Mouse (Mus musculus) heart, postnatal 25 days (tissue): ENCODE measurements around the gene Slc35a2. TPM values are rescaled to one million over a fixed set of nuclear protein-coding genes. Genes with fewer than 3 reads are reported as not detected.
"Not testable (repeated sequence)": the region's sequence is repeated elsewhere in the genome, so short reads cannot be mapped to it uniquely, and the experiment has no call there.

Experiments used
- DNase-seq: peaks from one replicate; pipeline ENCODE4 v3.0.0; 2022; ENCODE audit warnings: low spot score
- intact Hi-C: fragments of 180-260 bp; cut with DNase I; formaldehyde crosslinking; loops from one replicate; pipeline ENCODE4 v1.15.1; 2025
- total RNA-seq, 2 experiments: library from RNA; stranded (reverse); gene quantifications; 2 replicates each; pipeline ENCODE4 v1.2.3; 2021

Gene Slc35a2
- total RNA-seq, 2 experiments from 2014 or later: 11.0 to 17.0 TPM

DNA sequence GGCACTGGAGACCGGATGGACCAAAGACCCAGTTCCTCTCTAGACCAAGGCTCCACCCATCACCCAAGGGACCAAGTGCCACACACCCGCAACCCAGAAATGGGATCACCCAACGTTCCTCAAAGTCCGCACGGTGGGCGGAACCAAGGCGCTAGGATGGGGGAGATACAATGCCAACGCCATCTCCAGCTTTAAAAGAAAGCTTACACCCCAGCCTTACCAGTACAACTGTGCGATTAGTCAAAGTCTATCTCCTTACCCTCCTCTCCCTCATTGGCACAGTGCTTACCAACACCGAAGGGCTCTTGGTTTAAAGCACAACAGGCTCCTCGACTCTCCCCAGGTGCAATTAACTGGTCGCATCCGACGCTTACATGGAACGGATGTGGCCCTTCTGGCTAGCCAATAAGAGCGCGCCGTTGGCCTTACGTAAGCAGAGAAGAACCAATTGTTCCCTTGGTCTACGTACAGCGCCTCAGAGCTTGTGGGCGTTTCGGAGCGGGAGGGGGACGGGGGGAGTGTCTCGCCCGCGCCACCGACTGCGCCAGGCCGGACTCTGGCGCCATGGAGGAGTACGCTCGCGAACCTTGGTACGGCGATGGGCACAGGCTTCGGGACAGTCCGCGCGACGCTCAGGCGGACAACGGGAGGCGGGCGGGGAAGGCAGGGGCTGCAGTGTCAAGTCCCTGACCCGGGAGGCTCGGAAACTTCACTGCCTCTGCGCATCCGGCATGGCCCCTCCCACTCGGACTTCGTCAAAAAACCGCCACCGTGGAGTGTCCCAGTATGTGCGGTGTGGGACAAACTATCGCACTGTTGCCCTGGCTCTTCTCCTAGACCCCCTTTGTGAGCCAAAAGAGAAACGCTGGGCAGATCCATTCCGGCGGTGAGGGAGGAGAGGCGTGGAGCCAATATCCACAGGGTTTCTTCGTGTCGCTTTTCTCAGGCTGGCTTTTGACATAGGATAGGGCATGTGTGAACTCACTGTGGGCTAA lies 15.3 kb downstream of the Slc35a2 start, which contains the start of the genes Pqbp1 and Timm17b:
Gene Pqbp1 (minus strand): TSS at position 390 of the 995 bp plus-strand sequence.
Gene Timm17b (plus strand): TSS at position 478 of the 995 bp plus-strand sequence.
- intact Hi-C loops: loop anchor here (10.0 kb wide), 1 partner anchor 176 kb away; the partner anchor contains the start of gene Suv39h1
- DNase-seq: peak; percentile 82

DNA sequence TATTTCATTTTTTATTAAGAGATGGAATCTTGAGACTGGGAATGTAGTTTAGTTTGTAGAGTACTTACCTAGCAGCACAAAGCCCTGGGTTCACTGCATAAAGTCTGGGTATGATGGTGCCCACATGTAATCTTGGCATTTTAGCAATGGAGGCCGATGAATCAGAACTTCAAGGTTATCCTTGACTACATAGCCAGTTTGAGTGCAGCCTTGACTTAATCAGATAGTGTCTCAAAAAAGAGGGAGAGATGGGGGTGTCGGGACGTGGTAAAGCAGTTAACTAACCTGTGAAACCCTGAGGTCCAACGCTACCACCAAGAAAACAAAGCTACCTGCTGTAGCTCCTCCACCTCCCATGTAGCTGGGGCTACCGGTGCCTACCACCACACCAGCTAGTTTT lies 20.6 kb downstream of the Slc35a2 start:
- DNase-seq: no peak
- intact Hi-C loops: loop anchor here (5.0 kb wide), 1 partner anchor 47 kb away; no protein-coding TSS in a partner anchor

DNA sequence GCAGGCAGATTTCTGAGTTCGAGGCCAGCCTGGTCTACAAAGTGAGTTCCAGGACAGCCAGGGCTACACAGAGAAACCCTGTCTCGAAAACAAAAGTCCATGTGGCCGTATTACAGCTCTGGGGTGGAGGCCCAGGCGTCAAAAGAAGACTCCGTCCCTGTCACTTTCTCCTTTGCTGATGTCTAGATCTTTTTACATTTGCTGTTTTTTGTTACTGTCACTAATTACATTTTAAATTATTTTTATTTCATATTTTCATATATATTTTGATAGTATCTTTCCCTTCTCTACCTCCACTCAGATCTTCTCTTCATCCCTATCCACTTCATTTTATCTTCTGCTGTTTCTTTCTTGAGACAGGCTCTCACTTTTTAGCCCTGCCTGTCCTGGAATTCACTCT lies 23.9 kb downstream of the Slc35a2 start, which contains the start of gene Gm10491:
Gene Gm10491 (minus strand): TSS at position 101 of the 400 bp plus-strand sequence.
- intact Hi-C loops: no loop called here
- DNase-seq: no peak

DNA sequence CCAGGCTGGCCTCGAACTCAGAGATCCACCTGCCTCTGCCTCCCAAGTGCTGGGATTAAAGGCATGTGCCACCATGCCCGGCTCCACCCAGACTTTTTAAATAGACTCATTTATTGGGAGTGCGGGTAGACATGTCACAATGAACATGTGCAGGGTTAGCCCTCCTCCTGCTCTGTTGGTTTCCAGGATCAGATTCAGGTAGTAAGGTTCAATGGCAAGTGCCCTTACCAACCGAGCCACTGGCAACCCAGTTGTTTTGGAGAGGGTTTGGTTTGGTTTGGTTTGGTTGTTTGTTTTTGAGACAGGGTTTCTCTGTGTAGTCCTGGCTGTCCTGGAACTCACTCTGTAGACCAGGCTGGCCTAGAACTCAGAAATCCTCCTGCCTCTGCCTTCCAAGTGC lies 25.4 kb downstream of the Slc35a2 start, which contains the start of gene Gm10490:
Gene Gm10490 (plus strand): TSS at position 301 of the 400 bp plus-strand sequence.
- DNase-seq, intact Hi-C loops: not testable (repeated sequence)

DNA sequence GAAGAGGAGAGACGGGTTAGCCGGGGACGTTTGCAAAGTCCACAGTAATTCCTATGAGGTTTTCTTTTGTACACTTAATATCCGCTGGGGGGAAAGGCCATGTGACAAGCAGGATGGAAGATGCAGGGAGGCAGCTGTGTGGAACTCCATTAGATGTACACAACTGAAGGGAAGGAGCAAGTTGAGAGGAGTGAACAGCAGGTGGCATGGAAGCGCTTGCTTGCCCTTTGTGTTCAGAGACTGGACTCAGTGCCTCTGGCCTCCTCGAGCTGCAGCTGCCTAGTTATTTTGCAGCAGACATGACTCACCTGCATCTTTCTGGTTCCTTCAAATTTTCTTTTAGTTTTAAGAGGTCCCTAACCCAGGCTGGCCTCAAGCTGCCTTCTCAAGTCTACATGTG lies 26.6 kb downstream of the Slc35a2 start:
- DNase-seq: no peak
- intact Hi-C loops: no loop called here

DNA sequence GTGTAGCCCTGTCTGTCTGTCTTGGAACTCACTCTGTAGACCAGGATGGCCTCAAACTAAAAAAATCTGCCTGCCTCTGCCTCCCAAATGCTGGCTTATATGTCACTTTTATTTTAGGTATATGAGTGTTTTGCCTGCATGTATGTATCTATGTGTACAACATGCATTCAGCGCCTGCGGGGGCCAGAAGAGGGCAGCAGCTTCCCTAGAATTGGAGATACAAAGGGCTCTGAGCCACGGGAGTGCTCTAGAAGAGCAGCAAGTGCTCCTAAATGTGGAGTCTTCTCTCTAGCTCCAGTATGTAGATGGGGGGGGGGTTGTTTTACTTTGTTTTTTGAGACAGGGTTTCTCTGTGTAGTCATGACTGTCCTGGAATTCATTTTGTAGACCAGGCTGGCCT lies 31.8 kb downstream of the Slc35a2 start:
- intact Hi-C loops: loop anchor here (2.0 kb wide), 1 partner anchor 101 kb away; no protein-coding TSS in a partner anchor
- DNase-seq: not testable (repeated sequence)

DNA sequence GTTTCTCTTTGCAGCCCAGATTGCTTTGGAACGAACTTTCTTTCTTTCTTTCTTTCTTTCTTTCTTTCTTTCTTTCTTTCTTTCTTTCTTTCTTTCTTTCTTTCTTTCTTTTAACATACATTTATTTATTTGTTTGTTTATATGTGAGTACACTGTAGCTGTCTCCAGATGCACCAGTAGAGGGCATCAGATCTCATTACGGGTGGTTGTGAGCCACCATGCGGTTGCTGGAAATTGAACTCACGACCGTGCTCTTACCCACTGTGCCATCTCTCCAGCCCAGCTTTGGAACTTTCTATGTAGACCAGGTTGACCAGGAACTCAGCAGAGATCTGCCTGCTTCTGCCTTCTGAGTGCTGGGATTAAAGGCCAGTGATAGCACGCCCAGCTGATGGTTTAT lies 34.1 kb downstream of the Slc35a2 start:
- DNase-seq: not testable (repeated sequence)
- intact Hi-C loops: loop anchor here (2.0 kb wide), 1 partner anchor 99 kb away; no protein-coding TSS in a partner anchor

DNA sequence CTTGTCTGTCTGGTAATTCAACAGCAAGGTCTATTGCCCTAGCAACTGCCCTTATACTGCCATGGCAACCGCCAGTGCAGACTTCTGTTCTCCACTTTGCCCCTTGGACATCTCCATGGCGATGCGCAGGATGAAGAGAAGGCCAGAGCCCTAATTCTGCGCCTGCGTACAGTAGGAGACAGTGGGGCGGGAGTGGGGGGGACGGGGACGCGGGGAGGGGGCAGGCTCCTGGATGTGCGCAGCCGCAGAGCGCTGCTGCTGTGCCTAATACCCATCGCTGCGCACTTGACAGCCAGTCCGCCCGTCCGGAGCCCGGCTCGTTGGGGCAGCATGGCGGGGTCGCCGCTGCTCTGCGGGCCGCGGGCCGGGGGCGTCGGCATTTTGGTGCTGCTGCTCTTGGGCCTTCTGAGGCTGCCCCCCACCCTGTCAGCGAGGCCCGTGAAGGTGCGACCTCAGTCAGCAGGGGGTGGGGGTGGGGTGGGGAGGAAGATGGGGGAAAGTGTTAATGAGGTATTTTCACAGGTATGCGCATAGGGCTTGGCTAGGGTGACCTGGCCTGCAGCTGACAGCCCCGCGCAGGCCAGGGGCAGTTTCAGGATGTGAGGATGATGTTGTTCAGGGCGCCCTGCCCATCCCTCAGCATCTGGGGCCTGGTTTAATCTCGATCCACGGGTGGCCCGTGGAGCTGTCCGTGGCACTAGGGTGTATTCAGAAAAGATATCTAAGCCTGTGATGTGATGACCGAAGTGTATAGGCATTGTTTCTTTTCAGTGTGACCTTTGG lies 36.0 kb downstream of the Slc35a2 start, which contains the start of gene Pcsk1n:
Gene Pcsk1n (plus strand): TSS at position 222 of the 783 bp plus-strand sequence.
- intact Hi-C loops: no loop called here
- no peak for DNase-seq

DNA sequence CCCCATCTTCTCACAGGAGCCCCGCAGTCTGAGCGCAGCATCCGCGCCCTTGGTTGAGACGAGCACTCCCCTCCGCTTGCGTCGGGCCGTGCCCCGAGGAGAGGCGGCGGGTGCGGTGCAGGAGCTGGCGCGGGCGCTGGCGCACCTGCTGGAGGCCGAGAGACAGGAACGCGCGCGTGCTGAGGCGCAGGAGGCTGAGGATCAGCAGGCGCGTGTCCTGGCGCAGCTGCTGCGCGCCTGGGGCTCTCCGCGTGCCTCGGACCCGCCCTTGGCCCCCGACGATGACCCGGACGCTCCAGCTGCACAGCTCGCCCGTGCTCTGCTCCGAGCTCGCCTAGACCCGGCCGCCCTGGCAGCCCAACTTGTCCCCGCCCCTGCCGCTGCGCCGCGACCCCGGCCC lies 38.2 kb downstream of the Slc35a2 start:
- DNase-seq: no peak
- intact Hi-C loops: no loop called here

DNA sequence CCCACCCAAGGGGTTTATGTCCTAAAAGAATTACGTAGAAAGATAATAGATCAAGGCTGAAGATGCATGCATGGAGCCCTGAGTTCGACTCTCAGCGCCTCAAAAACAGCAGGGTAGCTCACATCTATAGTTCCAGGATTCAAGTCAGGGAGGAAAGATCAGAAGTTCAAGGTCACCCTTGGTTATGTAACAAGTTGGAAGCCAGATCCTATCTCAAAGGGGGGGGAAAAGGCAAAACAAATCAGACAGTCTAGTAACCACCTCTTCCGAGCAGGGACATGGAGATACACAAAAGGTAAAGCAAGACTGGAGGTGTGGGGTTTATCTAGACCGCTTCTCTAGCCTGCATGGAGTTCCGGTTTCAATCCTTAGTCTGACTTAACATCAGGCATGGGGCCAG lies 42.4 kb downstream of the Slc35a2 start:
- no peak for DNase-seq
- intact Hi-C loops: no loop called here

DNA sequence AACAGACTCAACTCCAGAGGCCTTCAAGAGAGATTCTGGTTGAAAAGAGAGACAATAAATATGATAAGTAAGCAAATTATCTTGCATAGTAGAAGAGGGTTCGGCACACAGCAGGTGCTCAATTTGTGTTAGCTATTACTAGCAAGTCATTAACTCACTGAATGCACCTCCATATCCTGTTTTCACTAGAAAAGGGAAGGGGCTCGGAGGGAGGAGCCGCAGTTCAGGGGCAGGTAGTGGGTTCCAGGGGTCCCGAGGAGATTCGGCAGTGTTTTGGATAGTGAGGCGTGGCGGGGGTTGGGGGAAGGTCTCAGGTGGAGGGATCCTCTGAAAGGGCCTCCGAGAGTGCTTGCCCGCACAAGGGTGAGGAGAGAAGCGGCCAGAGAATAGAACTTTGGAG lies 43.3 kb downstream of the Slc35a2 start:
- DNase-seq: no peak

DNA sequence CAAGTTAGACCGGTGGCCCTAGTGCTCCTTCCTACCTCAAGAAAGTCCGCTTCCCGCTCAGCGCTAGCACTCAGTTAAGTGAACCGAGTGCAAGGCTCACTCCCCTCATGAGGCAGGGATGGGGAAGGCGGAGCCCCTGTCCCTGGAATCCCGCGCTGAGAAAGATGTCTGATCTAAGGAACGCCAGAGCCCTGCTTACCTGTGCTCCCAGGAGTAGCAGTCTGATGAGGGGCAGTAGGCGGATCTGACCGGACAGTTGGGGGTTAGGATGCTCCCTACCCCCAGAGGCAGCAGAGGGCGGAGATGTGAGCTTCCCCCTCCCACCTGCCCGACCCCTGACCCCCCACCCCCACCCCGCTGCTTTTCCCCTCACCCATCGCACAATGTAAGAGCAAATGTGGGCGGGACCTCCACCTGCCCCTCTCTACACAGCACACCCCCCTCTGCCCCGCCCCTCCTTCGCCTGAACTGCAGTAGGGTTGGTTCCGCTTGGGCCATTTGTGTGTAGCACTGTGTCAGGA lies 44.5 kb downstream of the Slc35a2 start, which contains the start of gene Eras:
Gene Eras (minus strand): TSS at position 338 of the 521 bp plus-strand sequence.
- no peak for DNase-seq
- intact Hi-C loops: no loop called here

More for the DNA sequence above, 43.3 kb downstream of the Slc35a2 start:
- intact Hi-C loops: no loop called here

DNA sequence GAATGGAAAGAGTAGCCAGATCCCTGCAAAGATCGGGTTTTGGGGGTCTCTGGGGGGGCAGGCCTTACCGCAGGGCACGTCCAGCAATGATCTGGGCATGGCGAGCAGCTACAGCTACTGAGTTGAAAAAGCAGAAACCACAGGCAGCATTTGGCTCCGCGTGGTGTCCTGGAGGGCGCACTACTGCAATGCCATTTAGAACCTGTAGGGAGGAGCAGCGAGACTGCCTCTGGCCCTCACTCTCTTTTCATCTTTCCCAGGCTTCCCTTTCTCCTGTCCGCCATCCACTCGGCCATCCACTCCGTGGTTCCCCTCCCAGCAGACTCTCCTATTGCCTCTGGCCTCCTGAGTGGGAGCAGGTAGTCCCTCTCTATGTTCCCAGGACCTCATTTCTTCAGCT lies 53.0 kb downstream of the Slc35a2 start:
- DNase-seq: no peak
- intact Hi-C loops: no loop called here

DNA sequence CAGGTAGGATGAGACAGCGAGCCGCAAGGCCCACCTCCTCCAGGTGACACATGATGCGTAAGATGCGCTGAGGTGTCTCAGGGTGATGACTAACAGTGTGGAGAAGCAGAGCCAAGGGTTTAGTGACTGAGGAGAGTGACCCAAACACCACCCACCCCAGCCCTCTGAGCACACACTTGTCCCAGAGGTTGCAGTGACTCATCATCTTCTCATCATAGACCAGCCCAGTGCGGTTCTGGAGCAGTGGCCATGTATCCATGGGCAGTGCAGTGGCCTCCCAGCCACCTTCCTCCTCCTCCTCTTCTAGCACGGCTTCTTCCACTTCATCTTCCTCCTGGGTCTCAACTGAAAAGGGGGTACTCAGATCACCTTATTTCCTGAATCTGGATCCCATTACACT lies 53.8 kb downstream of the Slc35a2 start:
- no peak for DNase-seq
- intact Hi-C loops: no loop called here

Other genes with a start within 250 kb of the Slc35a2 start
- 1 to 10 TPM; 1.7 to 2.4 TPM for gene Syp, start 245.6 kb upstream of the Slc35a2 start, total RNA-seq
- gene Prickle3, start 226.8 kb upstream of the Slc35a2 start, total RNA-seq: 10 to 100 TPM; 16.5 to 19.9 TPM
- 10 to 100 TPM; 41.6 to 54.1 TPM for gene Plp2, start 212.6 kb upstream of the Slc35a2 start, total RNA-seq
- 10 to 100 TPM; 24.1 to 26.0 TPM for gene Magix, start 202.8 kb upstream of the Slc35a2 start, total RNA-seq
- gene Gpkow, start 186.9 kb upstream of the Slc35a2 start, total RNA-seq: 10 to 100 TPM; 19.5 to 21.3 TPM
- gene Wdr45, start 169.7 kb upstream of the Slc35a2 start, total RNA-seq: 10 to 100 TPM; 34.4 to 44.8 TPM
- gene Gm45208, start 161.8 kb upstream of the Slc35a2 start, total RNA-seq: under 1 TPM in 1 of 2 experiments, not detected in 1; 0.42 TPM
- gene Praf2, start 155.6 kb upstream of the Slc35a2 start, total RNA-seq: 1 to 10 TPM; 6.5 to 6.9 TPM
- 1 to 10 TPM in 1 of 2 experiments, under 1 TPM in 1; 0.91 to 2.0 TPM for gene Ccdc120, start 133.1 kb upstream of the Slc35a2 start, total RNA-seq
- 10 to 100 TPM; 15.0 to 16.8 TPM for gene Tfe3, start 121.5 kb upstream of the Slc35a2 start, total RNA-seq
- 10 to 100 TPM; 24.7 to 26.9 TPM for gene Gripap1, start 94.3 kb upstream of the Slc35a2 start, total RNA-seq
- gene Kcnd1, start 61.7 kb upstream of the Slc35a2 start, total RNA-seq: under 1 TPM; 0.22 to 0.23 TPM
- 10 to 100 TPM; 25.7 to 28.5 TPM for gene Otud5, start 42.7 kb upstream of the Slc35a2 start, total RNA-seq
- gene Pim2, start 5.8 kb upstream of the Slc35a2 start, total RNA-seq: 1 to 10 TPM; 2.2 to 3.1 TPM
- gene Pqbp1, start 15.2 kb downstream of the Slc35a2 start, total RNA-seq: 10 to 100 TPM; 22.1 to 22.7 TPM
- 10 to 100 TPM; 49.5 to 50.1 TPM for gene Timm17b, start 15.3 kb downstream of the Slc35a2 start, total RNA-seq
- not detected for gene Gm10491, start 23.8 kb downstream of the Slc35a2 start, total RNA-seq
- not detected for gene Gm10490, start 25.5 kb downstream of the Slc35a2 start, total RNA-seq
- under 1 TPM in 1 of 2 experiments, not detected in 1; 0.11 TPM for gene Pcsk1n, start 35.8 kb downstream of the Slc35a2 start, total RNA-seq
- not detected for gene Eras, start 44.6 kb downstream of the Slc35a2 start, total RNA-seq
- gene Hdac6, start 63.9 kb downstream of the Slc35a2 start, total RNA-seq: 10 to 100 TPM in 1 of 2 experiments, 1 to 10 TPM in 1; 9.9 to 12.4 TPM
- gene Gata1, start 94.0 kb downstream of the Slc35a2 start, total RNA-seq: under 1 TPM in 1 of 2 experiments, not detected in 1; 0.53 TPM
- not detected for gene Glod5, start 134.5 kb downstream of the Slc35a2 start, total RNA-seq
- gene Suv39h1, start 190.7 kb downstream of the Slc35a2 start, total RNA-seq: 1 to 10 TPM; 4.1 to 5.0 TPM
- gene Was, start 206.5 kb downstream of the Slc35a2 start, total RNA-seq: 1 to 10 TPM; 1.8 to 2.3 TPM
- gene Wdr13, start 248.9 kb downstream of the Slc35a2 start, total RNA-seq: 10 to 100 TPM; 43.6 to 46.6 TPM